Mouse (Mus musculus) heart, embryonic 13.5 days (tissue): Measurements from ENCODE around the gene Rexo2. TPM values are rescaled to one million over a fixed set of nuclear protein-coding genes. Genes with fewer than 3 reads are reported as not detected.
"Not testable (repeated sequence)": the region's sequence is repeated elsewhere in the genome, so short reads cannot be mapped to it uniquely, and the experiment has no call there.

Experiments used
- ATAC-seq: fragments of 200-750 bp; cut with Nextera tagmentation; 2 replicates; pipeline ENCODE4 v1.8.0; 2017; ENCODE audit warnings: moderate TSS enrichment; ENCODE audit not compliant: insufficient number of reproducible peaks, low FRiP score, low TSS enrichment; ENCODE audit errors: extremely low read depth
- H3K27ac ChIP-seq: fragments of 300-500 bp; sonication (generic); replicated peaks from 2 replicates; pipeline ENCODE4 v1.5.1; 2015; ENCODE audit warnings: moderate library complexity, mild to moderate bottlenecking, inconsistent platforms
- H3K27me3 ChIP-seq: fragments of 300-500 bp; sonication (generic); replicated peaks from 2 replicates; pipeline ENCODE4 v1.6.1; 2015; ENCODE audit warnings: mild to moderate bottlenecking, inconsistent platforms
- H3K36me3 ChIP-seq: fragments of 300-500 bp; sonication (generic); 2 replicates; pipeline ENCODE4 v1.6.1; 2015; ENCODE audit warnings: mild to moderate bottlenecking, inconsistent platforms
- H3K4me1 ChIP-seq: fragments of 300-500 bp; sonication (generic); 2 replicates; pipeline ENCODE4 v1.6.1; 2015; ENCODE audit warnings: inconsistent platforms
- H3K4me2 ChIP-seq: fragments of 300-500 bp; sonication (generic); 2 replicates; pipeline ENCODE4 v1.6.1; 2015; ENCODE audit warnings: inconsistent platforms, mild to moderate bottlenecking, moderate library complexity
- H3K4me3 ChIP-seq: fragments of 300-500 bp; sonication (generic); 2 replicates; pipeline ENCODE4 v1.5.1; 2015; ENCODE audit warnings: moderate library complexity, mild to moderate bottlenecking, inconsistent platforms
- H3K9ac ChIP-seq: fragments of 300-500 bp; sonication (generic); 2 replicates; pipeline ENCODE4 v1.6.1; 2015; ENCODE audit warnings: inconsistent platforms, mild to moderate bottlenecking, moderate library complexity
- H3K9me3 ChIP-seq: fragments of 300-500 bp; sonication (generic); 2 replicates; pipeline ENCODE4 v1.6.1; 2016; ENCODE audit warnings: inconsistent platforms
- WGBS: fragments of 180-500 bp; shearing (Covaris S2); methylation state at CpG from one replicate; pipeline ENCODE4 v1.1.7; 2015; ENCODE audit warnings: mixed read lengths; 5-methylcytosine and 5-hydroxymethylcytosine counted together
- polyA plus RNA-seq: library from polyadenylated mRNA; unstranded; fragments of >200 nt; fragmentation: Nextera tagmentation; extraction: Ambion mirVana; gene quantifications from 2 replicates; pipeline ENCODE4 v1.2.1, GENCODE M21; 2015

The Rexo2 gene
- polyA plus RNA-seq = 92.2 and 95.7 TPM in 2 replicates

DNA sequence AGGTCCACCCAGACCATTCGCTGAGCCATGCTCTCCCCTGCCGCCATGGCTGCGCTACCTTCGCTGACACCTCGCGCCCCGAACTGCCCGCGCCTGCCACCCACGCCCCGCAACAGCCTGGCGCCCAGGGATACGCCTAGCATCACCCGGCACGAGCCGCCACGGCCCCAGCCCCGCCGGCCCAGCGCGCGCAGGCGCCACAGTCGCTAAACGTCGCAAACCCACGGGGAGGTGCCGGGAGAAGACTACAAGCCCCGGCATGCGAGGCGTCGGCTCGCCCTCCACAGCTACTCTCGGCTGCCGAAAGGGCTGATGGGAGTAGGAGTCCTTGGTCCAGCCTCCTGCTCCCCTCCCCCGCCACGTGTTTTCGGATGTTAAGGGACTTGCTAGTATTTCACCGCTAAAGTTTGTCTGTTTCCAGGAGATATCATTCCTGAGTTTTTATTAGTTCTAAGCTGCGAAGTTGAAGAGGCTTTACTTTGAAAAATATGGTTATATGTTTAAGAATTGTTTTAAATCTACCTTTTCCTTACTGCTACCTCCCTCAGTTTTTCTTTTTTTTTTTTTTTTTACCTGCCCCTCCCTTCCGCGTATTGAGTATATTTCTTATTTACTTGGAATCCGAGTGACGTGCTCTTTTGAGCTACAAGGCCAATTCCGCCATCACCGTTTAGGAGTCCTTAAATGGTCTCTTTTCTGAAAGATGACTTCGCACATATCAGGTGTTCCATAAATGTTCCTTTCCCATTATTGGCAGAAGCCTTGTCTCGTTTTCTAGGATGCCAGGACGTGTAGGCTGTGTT is at the start of gene Rexo2:
Rexo2 (minus strand) TSS at position 213 of the 803 bp plus-strand sequence.
- Histone ChIP-seq H3K4me2 (peak within 1 kb of the TSS; percentile 92), H3K9ac (peak within 1 kb of the TSS; percentile 88), H3K4me1 (peaks cover 19% of the 10 kb centered on the region), H3K27me3 (no peaks in the 10 kb centered on the region), H3K9me3 (no peaks in the 10 kb centered on the region), H3K27ac (no peak within 1 kb of the TSS), H3K4me3 (peak within 1 kb of the TSS; percentile 83), H3K36me3 (peaks cover 30% of the 10 kb centered on the region)
- peak; percentile 96 for ATAC-seq
- under 1% methylated on average over 46 of the region's 49 CpGs for WGBS

DNA sequence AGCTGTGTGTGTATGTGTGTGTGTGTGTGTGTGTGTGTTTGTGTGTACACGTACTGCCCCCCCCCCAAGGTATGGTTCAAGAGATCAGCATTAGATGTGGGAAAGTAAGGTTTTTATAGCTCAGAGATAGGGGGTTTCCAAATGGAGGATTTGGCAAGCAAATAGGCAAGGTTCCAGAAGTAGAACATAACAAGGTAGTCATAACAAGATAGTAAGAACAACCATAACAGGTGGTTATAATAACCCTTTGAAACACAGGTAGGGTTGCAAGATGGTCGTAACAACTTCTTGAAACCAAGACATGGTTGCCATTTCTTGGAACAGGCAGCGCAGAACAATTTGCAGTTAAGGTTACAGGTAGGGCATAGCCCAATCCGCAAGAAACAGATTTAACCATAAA is 46.1 kb upstream of the Rexo2 start:
- no peaks in the 10 kb centered on the region; the same call in 1 of the 2 replicates for H3K27me3 ChIP-seq
- 80% methylated on average over 4 of the region's 4 CpGs for WGBS
- no peak for ATAC-seq
- no peak overlapping the region for H3K9ac ChIP-seq
- no peaks in the 10 kb centered on the region for H3K4me1 ChIP-seq
- no peaks in the 10 kb centered on the region for H3K9me3 ChIP-seq
- no peaks in the 10 kb centered on the region for H3K36me3 ChIP-seq
- H3K27ac ChIP-seq = no peak overlapping the region
- no peak overlapping the region for H3K4me3 ChIP-seq
- no peak overlapping the region for H3K4me2 ChIP-seq

DNA sequence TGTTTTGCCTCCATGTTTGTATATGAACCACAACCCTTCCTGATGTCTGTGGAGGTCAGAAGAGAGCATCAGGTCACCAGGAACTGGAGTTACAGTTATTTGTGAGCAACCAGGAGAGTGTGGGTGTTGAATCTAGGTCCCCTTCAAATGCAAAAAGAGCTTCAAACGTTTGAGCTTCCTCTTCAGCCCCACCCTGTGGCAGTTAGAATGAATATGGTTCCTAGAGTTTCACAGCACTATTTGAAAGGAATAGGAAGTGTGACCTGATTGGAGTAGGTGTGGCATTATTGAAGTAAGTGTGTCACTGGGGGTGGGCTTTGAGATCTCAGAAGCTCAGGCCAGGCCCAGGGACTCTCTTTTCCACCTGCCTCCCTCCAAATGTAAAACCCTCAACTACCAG is 45.1 kb upstream of the Rexo2 start:
- H3K4me3 ChIP-seq = no peak overlapping the region
- no peaks in the 10 kb centered on the region for H3K36me3 ChIP-seq
- WGBS = 8% methylated on average over 1 of the region's 1 CpGs
- no peaks in the 10 kb centered on the region for H3K9me3 ChIP-seq
- H3K27ac ChIP-seq = no peak overlapping the region
- ATAC-seq = no peak
- H3K27me3 ChIP-seq = no peaks in the 10 kb centered on the region; the same call in 1 of the 2 replicates
- H3K4me1 ChIP-seq = no peaks in the 10 kb centered on the region
- no peak overlapping the region for H3K4me2 ChIP-seq
- H3K9ac ChIP-seq = no peak overlapping the region

DNA sequence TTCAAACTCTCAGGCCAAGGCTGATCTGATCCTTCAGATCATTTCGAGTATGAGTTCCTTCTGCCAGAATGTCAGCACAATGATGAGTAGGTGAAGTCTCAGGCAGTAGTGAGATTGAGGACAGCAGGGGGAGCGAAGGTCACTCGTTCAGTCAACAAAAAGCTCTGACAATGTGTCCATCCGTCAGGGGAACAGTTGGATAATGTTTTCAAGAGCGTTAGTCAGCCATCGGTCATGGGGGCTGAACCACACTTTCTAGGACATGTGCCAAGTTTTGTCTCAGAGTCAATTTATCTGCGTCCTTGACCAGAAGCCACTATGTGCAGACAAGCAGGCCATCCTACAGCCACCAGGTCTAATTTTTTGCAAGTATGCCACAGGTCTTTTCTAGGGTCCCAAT is 40.0 kb upstream of the Rexo2 start:
- H3K9me3 ChIP-seq, H3K4me3 ChIP-seq, H3K27ac ChIP-seq, ATAC-seq, H3K27me3 ChIP-seq, H3K36me3 ChIP-seq, H3K4me2 ChIP-seq, H3K9ac ChIP-seq: not testable (repeated sequence)
- peaks cover 13% of the 10 kb centered on the region for H3K4me1 ChIP-seq
- 9% methylated on average over 5 of the region's 7 CpGs for WGBS

DNA sequence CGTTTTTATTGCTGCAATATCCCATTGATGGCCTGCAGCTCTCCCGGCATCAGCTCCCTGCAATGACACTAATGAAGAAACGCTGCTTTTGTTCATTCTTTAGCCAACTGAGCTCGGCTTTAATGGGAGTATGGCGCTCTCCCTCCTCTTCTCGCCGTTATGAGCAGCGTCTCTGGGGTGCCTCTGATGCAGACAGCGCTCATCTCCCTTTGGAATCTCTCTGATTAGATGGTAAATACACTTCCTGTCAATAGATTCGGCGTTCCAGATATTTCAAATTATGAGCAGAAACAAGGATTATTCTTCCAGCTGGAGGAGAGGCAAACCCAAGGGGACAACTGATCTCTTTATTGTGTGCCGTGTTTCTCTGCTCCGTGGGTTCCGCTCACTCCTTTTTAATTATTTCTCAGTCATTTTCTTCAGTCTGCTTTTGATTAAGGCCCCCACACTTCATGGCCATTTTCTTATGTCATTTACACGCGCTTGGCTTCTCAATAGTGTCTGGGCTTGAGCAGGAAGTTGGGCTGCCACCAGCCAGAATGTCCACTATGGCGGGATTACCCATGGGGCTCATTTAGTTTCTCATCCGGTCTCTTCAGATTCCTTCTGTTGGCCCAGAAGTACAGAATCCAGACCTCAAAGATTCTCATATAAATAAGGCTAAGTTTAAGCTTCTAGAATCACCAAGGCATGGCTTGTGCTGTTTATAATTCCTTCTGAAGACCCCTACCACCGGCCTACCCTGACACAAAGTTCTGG is 37.1 kb upstream of the Rexo2 start:
- peaks cover 23% of the 10 kb centered on the region for H3K4me1 ChIP-seq
- H3K9me3 ChIP-seq = no peaks in the 10 kb centered on the region
- no peak overlapping the region for H3K4me3 ChIP-seq
- no peaks in the 10 kb centered on the region for H3K36me3 ChIP-seq
- no peak overlapping the region for H3K27ac ChIP-seq
- ATAC-seq = no peak
- WGBS = 77% methylated on average over 19 of the region's 19 CpGs
- H3K9ac ChIP-seq = no peak overlapping the region
- H3K27me3 ChIP-seq = peaks cover 11% of the 10 kb centered on the region; the same call in 1 of the 2 replicates
- no peak overlapping the region for H3K4me2 ChIP-seq

GRCm38 (mm10) chr9:48516615-48517371 is 36.4 kb upstream of the Rexo2 start:
- Histone ChIP-seq H3K27me3 (peaks cover 11% of the 10 kb centered on the region; the same call in 1 of the 2 replicates), H3K27ac (no peak overlapping the region), H3K9ac (no peak overlapping the region), H3K36me3 (no peaks in the 10 kb centered on the region), H3K4me1 (peaks cover 23% of the 10 kb centered on the region), H3K4me2 (no peak overlapping the region), H3K4me3 (no peak overlapping the region), H3K9me3 (no peaks in the 10 kb centered on the region)
- ATAC-seq = no peak
- 77% methylated on average over 11 of the region's 11 CpGs for WGBS

DNA sequence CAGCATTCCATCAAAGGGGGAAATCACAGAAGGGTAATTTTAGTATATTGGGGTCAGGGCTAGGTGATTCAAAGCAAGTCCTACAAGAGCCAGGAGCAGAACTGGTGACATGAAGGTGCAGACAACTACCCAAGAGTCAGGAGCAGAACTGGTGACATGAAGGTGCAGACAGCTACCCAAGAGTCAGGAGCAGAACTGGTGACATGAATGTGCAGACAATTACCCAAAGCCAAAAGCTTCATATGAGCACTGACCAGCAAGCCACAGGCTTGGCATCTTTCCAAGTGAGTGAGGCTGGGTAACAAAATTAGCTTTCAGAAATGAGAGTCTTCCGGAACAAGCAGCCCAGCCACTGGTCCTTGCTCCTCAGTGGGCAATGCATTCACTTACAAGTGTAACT is 34.9 kb upstream of the Rexo2 start:
- 11% methylated on average over 1 of the region's 1 CpGs for WGBS
- peaks cover 18% of the 10 kb centered on the region; the same call in 1 of the 2 replicates for H3K27me3 ChIP-seq
- H3K4me3 ChIP-seq = no peak overlapping the region
- no peaks in the 10 kb centered on the region for H3K9me3 ChIP-seq
- H3K4me1 ChIP-seq = peaks cover 23% of the 10 kb centered on the region
- no peak overlapping the region for H3K9ac ChIP-seq
- H3K36me3 ChIP-seq = no peaks in the 10 kb centered on the region
- peak overlapping the region; percentile 87 for H3K27ac ChIP-seq
- peak; percentile 51; the same call in 1 of the 2 replicates for ATAC-seq
- peak overlapping the region; percentile 25 for H3K4me2 ChIP-seq

DNA sequence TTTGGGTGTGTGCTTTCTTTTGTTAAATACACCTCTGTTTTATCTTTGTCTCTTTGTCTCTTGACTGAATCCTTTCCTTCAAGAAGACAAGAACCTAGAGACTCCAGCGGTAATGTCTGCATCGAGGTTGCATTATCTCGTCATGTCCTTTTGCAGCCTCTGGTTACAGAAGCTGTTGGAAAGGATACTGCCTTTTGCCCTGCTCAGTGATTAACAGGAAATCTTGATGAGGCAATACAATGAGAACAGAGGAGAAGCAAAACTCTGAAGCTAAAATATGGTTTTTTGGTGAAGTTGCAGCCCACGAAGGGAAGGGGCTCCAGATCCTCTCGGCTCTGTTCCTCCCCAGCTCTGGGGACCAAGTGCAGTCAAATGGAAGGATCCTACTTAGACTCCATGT is 29.7 kb upstream of the Rexo2 start:
- peaks cover 24% of the 10 kb centered on the region; the same call in 1 of the 2 replicates for H3K27me3 ChIP-seq
- H3K4me1 ChIP-seq = peaks cover 8% of the 10 kb centered on the region
- ATAC-seq = no peak
- WGBS = 76% methylated on average over 5 of the region's 5 CpGs
- H3K4me2 ChIP-seq = no peak overlapping the region
- H3K9me3 ChIP-seq = no peaks in the 10 kb centered on the region
- H3K27ac ChIP-seq = no peak overlapping the region
- H3K4me3 ChIP-seq = no peak overlapping the region
- H3K9ac ChIP-seq = no peak overlapping the region
- no peaks in the 10 kb centered on the region for H3K36me3 ChIP-seq

DNA sequence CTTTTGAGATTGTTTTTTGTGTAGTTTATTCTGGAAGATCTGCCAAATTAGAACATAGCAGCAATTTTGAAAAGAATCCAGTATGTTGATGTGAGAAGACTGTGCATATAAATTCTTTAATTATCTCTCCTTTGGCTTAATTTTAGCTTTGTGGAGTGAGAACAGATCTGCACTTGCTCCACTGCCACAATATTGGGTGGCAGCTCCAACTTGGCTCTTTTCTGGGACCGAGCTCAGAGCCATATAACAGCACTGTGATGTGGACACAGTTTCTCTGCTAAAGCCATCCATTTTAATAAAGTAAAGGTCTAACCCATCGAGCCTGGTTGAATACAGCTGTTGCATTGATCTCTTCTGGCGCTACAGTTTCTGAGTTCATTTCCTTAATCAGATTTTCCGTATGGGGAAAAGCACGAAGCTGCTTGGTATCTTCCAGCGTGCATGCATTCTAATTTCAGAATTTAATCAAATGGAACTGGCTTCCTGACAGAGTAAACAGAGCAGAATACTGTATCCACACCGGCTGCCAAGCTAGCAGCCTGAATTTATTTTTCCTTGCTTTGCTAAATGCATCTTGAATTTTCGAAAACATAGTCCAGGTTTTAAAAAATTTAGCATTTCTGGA is 24.4 kb upstream of the Rexo2 start:
- no peak overlapping the region for H3K9ac ChIP-seq
- peaks cover 20% of the 10 kb centered on the region; the same call in 1 of the 2 replicates for H3K27me3 ChIP-seq
- WGBS = 57% methylated on average over 8 of the region's 8 CpGs
- H3K36me3 ChIP-seq = no peaks in the 10 kb centered on the region
- H3K27ac ChIP-seq = no peak overlapping the region
- H3K4me3 ChIP-seq = no peak overlapping the region
- no peaks in the 10 kb centered on the region for H3K4me1 ChIP-seq
- H3K9me3 ChIP-seq = no peaks in the 10 kb centered on the region
- ATAC-seq = no peak
- no peak overlapping the region for H3K4me2 ChIP-seq

GRCm38 (mm10) chr9:48503001-48503400 is 22.6 kb upstream of the Rexo2 start:
- H3K9me3 ChIP-seq = no peaks in the 10 kb centered on the region
- WGBS = 74% methylated on average over 2 of the region's 2 CpGs
- H3K36me3 ChIP-seq = no peaks in the 10 kb centered on the region
- H3K4me2 ChIP-seq = no peak overlapping the region
- H3K27me3 ChIP-seq = peaks cover 30% of the 10 kb centered on the region
- no peak overlapping the region for H3K27ac ChIP-seq
- no peak overlapping the region for H3K4me3 ChIP-seq
- H3K4me1 ChIP-seq = no peaks in the 10 kb centered on the region
- no peak for ATAC-seq
- H3K9ac ChIP-seq = no peak overlapping the region

GRCm38 (mm10) chr9:48501192-48501591 is 20.8 kb upstream of the Rexo2 start:
- 75% methylated on average over 7 of the region's 7 CpGs for WGBS
- Histone ChIP-seq H3K9me3 (no peaks in the 10 kb centered on the region), H3K4me1 (peaks cover 1% of the 10 kb centered on the region), H3K27me3 (peaks cover 37% of the 10 kb centered on the region), H3K27ac (no peak overlapping the region), H3K9ac (no peak overlapping the region), H3K4me3 (no peak overlapping the region), H3K4me2 (no peak overlapping the region), H3K36me3 (no peaks in the 10 kb centered on the region)
- no peak for ATAC-seq
